Mouse (Mus musculus): Measurements from ENCODE around the gene Nrp2.
A peak's percentile ranks its signal among the peaks of the same experiment; 100 is the strongest.

Nrp2 gene

GRCm38 (mm10) chr1:62724461-62725021 is 21.5 kb downstream of the Nrp2 start:
- DNase-seq = no peak

- DNase-seq = no peak
Measured at GRCm38 (mm10) chr1:62725032-62725678, 22.1 kb downstream of the Nrp2 start.

GRCm38 (mm10) chr1:62727191-62727590 is 24.1 kb downstream of the Nrp2 start:
- DNase-seq = no peak

GRCm38 (mm10) chr1:62728421-62728820 is 25.3 kb downstream of the Nrp2 start:
- DNase-seq = no peak

- no peak for DNase-seq
Measured at GRCm38 (mm10) chr1:62728926-62729325, 25.8 kb downstream of the Nrp2 start.

- no peak for DNase-seq
Measured at GRCm38 (mm10) chr1:62729345-62730150, 26.5 kb downstream of the Nrp2 start.

GRCm38 (mm10) chr1:62732036-62732435 is 29.0 kb downstream of the Nrp2 start:
- no peak for DNase-seq

- DNase-seq = no peak
Measured at GRCm38 (mm10) chr1:62734420-62734931, 31.4 kb downstream of the Nrp2 start.

GRCm38 (mm10) chr1:62734980-62735379 is 31.9 kb downstream of the Nrp2 start:
- no peak for DNase-seq

GRCm38 (mm10) chr1:62735835-62736234 is 32.8 kb downstream of the Nrp2 start:
- DNase-seq = no peak

GRCm38 (mm10) chr1:62736455-62737012 is 33.4 kb downstream of the Nrp2 start:
- DNase-seq = no peak

GRCm38 (mm10) chr1:62738165-62738564 is 35.1 kb downstream of the Nrp2 start:
- DNase-seq = no peak

- DNase-seq = no peak
Measured at GRCm38 (mm10) chr1:62742092-62742491, 39.0 kb downstream of the Nrp2 start.

- no peak for DNase-seq
Measured at GRCm38 (mm10) chr1:62743064-62743694, 40.1 kb downstream of the Nrp2 start.

- no peak for DNase-seq
Measured at GRCm38 (mm10) chr1:62745889-62746288, 42.8 kb downstream of the Nrp2 start.

GRCm38 (mm10) chr1:62747421-62748111 is 44.5 kb downstream of the Nrp2 start:
- no peak for DNase-seq

- no peak for DNase-seq
Measured at GRCm38 (mm10) chr1:62748361-62748760, 45.3 kb downstream of the Nrp2 start.

- DNase-seq = peak; percentile 80
Measured at GRCm38 (mm10) chr1:62749716-62750115, 46.6 kb downstream of the Nrp2 start.

- no peak for DNase-seq
Measured at GRCm38 (mm10) chr1:62750408-62751008, 47.4 kb downstream of the Nrp2 start.

GRCm38 (mm10) chr1:62751011-62752006 is 48.2 kb downstream of the Nrp2 start:
- DNase-seq = no peak

GRCm38 (mm10) chr1:62752055-62752454 is 49.0 kb downstream of the Nrp2 start:
- DNase-seq = no peak

Data from right cerebral cortex, adult 18-20 months (tissue).